Mouse (Mus musculus): ENCODE data around the gene 5031439G07Rik. TPM values are rescaled to one million over a fixed set of nuclear protein-coding genes. Genes with fewer than 3 reads are reported as not detected.

Gene 5031439G07Rik
- polyA plus RNA-seq, 1 experiment from 2014 or later, result 22.1 TPM

DNA sequence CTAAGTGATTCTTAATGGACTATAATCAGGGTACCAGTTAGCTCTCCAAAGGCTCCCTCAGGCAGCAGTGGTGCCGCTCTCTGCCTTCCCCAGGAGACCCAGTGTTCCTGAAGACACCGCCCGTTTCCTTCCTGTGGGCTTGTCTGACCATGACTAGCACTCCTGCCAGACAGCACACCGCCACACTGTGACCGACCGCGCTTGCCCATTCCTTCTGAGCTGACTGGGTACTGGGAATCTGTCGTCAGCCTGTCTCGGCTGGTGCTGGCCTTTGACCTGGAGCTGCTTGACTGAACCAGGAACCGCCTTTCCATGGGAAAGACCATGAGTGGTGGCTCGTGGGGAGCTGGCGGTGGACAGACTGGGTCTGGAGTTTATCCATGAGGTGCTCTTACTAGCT, 48.2 kb downstream of the 5031439G07Rik start:
- WGBS, result 84% methylated on average over 12 of the region's 12 CpGs
- no peak overlapping the region for H3K4me3 ChIP-seq
- ATAC-seq (replicated peaks), result no peak
- no peaks in the 10 kb centered on the region for H3K9me3 ChIP-seq
- H3K4me2 ChIP-seq (replicated peaks), result no peak overlapping the region
- H3K4me1 ChIP-seq, result no peaks in the 10 kb centered on the region
- H3K27ac ChIP-seq (replicated peaks), result no peak overlapping the region
- H3K27me3 ChIP-seq, result no peaks in the 10 kb centered on the region
- peaks cover 67% of the 10 kb centered on the region for H3K36me3 ChIP-seq
- H3K9ac ChIP-seq (replicated peaks), result no peak overlapping the region

- no peaks in the 10 kb centered on the region for H3K27me3 ChIP-seq
- H3K4me2 ChIP-seq (replicated peaks), result no peak overlapping the region
- H3K27ac ChIP-seq (replicated peaks), result no peak overlapping the region
- no peak for ATAC-seq (replicated peaks)
- H3K9ac ChIP-seq (replicated peaks), result no peak overlapping the region
- no peak overlapping the region for H3K4me3 ChIP-seq
- H3K4me1 ChIP-seq, result no peaks in the 10 kb centered on the region
- peaks cover 96% of the 10 kb centered on the region for H3K36me3 ChIP-seq
- H3K9me3 ChIP-seq, result no peaks in the 10 kb centered on the region
- WGBS, result 71% methylated on average over 16 of the region's 16 CpGs
Measured at GRCm38 (mm10) chr15:84934901-84935300, 53.5 kb downstream of the 5031439G07Rik start.

DNA sequence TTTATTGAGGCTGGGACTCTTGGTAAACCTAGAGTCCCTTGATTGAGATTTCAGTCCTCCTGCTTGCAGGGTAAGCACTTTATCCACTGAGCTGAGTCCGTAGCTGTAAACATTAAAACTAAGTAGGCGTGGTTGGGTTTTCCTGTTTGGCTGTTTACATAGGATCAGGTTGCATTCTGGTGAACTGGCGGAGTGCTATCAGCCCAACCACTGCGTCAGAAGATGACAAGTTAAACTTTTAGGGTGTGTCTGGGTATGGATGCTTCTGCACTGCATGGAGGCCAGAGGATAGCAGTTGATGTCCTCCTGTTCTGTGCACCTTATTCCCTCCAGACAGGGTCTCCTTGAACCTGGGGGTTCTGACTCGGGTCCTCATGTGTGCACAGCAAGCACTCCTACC, 56.0 kb downstream of the 5031439G07Rik start:
- Histone ChIP-seq H3K9me3 (no peaks in the 10 kb centered on the region), H3K9ac (replicated peaks) (no peak overlapping the region), H3K4me3 (no peak overlapping the region), H3K4me1 (no peaks in the 10 kb centered on the region), H3K4me2 (replicated peaks) (no peak overlapping the region), H3K27ac (replicated peaks) (no peak overlapping the region), H3K27me3 (no peaks in the 10 kb centered on the region), H3K36me3 (peaks cover 92% of the 10 kb centered on the region)
- WGBS, result 87% methylated on average over 5 of the region's 5 CpGs
- no peak for ATAC-seq (replicated peaks)

DNA sequence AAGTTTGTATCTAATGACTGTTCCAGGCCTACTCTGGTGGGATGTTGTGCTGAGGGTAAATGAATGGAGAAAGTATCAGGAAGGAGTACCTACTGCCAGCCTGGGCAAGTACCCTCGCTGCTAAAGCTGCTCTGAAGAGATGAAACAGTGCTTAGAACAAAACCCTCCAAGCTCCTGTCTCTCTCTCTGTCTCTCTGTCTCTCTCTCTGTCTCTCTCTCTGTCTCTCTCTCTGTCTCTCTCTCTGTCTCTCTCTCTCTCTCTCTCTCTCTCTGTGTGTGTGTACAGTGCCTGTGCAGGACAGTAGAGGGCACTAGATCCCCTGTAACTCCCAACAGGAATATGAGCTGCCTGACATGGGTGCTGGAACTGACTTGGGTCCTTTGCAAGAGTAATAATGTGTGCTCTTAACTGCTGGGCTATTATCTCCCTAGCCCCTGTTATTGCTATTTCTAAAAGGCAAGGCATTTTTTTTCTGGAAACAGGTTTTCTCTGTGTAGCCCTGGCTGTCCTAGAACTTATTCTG, 62.8 kb downstream of the 5031439G07Rik start:
- Histone ChIP-seq H3K27me3 (no peaks in the 10 kb centered on the region), H3K36me3 (peaks cover 29% of the 10 kb centered on the region), H3K9me3 (no peaks in the 10 kb centered on the region), H3K27ac (replicated peaks) (0 out of 2 replicates have a peak overlapping the region, but pooled peaks have one; percentile 23), H3K9ac (replicated peaks) (no peak overlapping the region; the same call in 1 of the 2 replicates), H3K4me2 (replicated peaks) (peak overlapping the region; percentile 69), H3K4me1 (peaks cover 37% of the 10 kb centered on the region), H3K4me3 (0 out of 2 replicates have a peak overlapping the region, but pooled peaks have one; percentile 94)
- 46% methylated on average over 1 of the region's 1 CpGs for WGBS
- no peak for ATAC-seq (replicated peaks)

GRCm38 (mm10) chr15:84924781-84925315, 63.5 kb downstream of the 5031439G07Rik start:
- 11% methylated on average over 9 of the region's 9 CpGs for WGBS
- H3K36me3 ChIP-seq, result peaks cover 24% of the 10 kb centered on the region
- peak overlapping the region; percentile 69 for H3K4me2 ChIP-seq (replicated peaks)
- no peak overlapping the region for H3K27ac ChIP-seq (replicated peaks)
- no peaks in the 10 kb centered on the region for H3K9me3 ChIP-seq
- H3K4me3 ChIP-seq, result peak overlapping the region; percentile 94
- H3K9ac ChIP-seq (replicated peaks), result peak overlapping the region; percentile 87
- no peak for ATAC-seq (replicated peaks)
- H3K27me3 ChIP-seq, result no peaks in the 10 kb centered on the region
- peaks cover 37% of the 10 kb centered on the region for H3K4me1 ChIP-seq

DNA sequence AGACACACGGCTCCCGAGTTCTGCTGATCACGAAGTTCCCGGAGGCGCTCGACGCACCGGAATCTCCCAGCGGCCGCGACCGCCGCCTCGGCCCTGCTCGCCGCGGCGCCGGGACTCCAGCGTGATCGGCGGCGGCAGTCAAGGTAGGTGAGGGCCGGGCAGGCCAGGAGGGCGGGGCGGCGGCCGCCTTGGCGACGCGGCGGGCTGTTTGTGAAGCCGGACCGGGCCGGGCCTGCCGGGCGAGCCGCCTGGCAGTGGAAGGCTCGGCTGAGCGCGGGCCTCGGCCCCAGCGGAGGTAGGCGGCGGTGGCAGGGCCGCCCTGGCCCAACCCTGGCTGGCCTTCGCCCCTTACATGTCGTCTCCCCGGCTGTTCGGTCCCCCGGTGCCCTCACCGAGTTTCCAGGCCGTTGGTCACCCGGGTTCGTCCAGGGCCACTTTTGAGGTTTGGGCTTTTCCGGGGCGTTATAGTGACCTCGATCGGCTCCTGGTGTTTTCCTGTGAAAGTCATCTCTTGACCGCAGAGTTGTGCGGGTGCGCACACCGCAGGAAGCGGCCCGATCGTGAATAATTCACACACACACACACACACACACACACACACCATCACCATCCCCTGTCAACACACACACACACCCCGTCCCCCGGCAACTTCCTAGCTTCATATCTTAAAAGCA, 64.7 kb downstream of the 5031439G07Rik start:
- WGBS, result under 1% methylated on average over 62 of the region's 68 CpGs
- Histone ChIP-seq H3K27ac (replicated peaks) (peak overlapping the region; percentile 96), H3K36me3 (peaks cover 12% of the 10 kb centered on the region), H3K27me3 (no peaks in the 10 kb centered on the region), H3K9me3 (no peaks in the 10 kb centered on the region), H3K4me3 (peak overlapping the region; percentile 94), H3K4me1 (peaks cover 37% of the 10 kb centered on the region), H3K9ac (replicated peaks) (peak overlapping the region; percentile 87), H3K4me2 (replicated peaks) (peak overlapping the region; percentile 69)
- ATAC-seq (replicated peaks), result peak; percentile 81

GRCm38 (mm10) chr15:84922884-84923507, 65.4 kb downstream of the 5031439G07Rik start, which contains the start of gene Nup50:
Gene Nup50, plus strand, starts transcription at chr15:84923411.
- Histone ChIP-seq H3K4me1 (peaks cover 37% of the 10 kb centered on the region), H3K4me2 (replicated peaks) (peak within 1 kb of the TSS; percentile 77), H3K27ac (replicated peaks) (peak within 1 kb of the TSS; percentile 96), H3K9me3 (no peaks in the 10 kb centered on the region), H3K36me3 (peaks cover 8% of the 10 kb centered on the region), H3K9ac (replicated peaks) (peak within 1 kb of the TSS; percentile 87), H3K27me3 (no peaks in the 10 kb centered on the region), H3K4me3 (peak within 1 kb of the TSS; percentile 94)
- ATAC-seq (replicated peaks), result peak; percentile 90
- under 1% methylated on average over 60 of the region's 60 CpGs for WGBS

GRCm38 (mm10) chr15:84919938-84920337, 68.4 kb downstream of the 5031439G07Rik start, which contains the start of gene Gm29666:
Gene Gm29666, minus strand, starts transcription at chr15:84920038.
- 96% methylated on average over 3 of the region's 3 CpGs for WGBS

DNA sequence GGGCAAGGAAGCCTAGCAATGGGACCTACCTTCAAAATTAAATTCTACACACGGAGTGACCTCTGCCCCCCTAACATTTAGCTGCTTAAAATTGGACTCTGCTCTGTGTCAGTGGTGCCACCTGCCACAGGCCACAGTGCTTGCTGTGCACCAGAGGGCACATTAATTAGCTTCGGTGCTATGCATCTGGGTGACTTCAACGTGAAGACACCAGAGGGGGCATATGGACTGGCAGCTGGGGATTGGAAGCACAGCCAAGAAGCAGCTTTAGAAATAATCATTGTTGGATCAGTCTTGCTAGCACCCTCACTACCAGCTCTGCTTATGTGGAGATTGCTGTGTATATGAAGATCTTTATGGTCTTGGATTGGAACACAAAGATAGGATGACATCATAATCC, 75.2 kb downstream of the 5031439G07Rik start:
- WGBS, result 70% methylated on average over 3 of the region's 3 CpGs
- no peaks in the 10 kb centered on the region for H3K27me3 ChIP-seq
- peak overlapping the region; percentile 15; the same call in 1 of the 2 replicates for H3K27ac ChIP-seq (replicated peaks)
- ATAC-seq (replicated peaks), result no peak
- H3K4me3 ChIP-seq, result no peak overlapping the region
- H3K4me2 ChIP-seq (replicated peaks), result no peak overlapping the region
- H3K36me3 ChIP-seq, result no peaks in the 10 kb centered on the region
- no peak overlapping the region for H3K9ac ChIP-seq (replicated peaks)
- H3K4me1 ChIP-seq, result no peaks in the 10 kb centered on the region
- H3K9me3 ChIP-seq, result no peaks in the 10 kb centered on the region

More at GRCm38 (mm10) chr15:84919938-84920337, 68.4 kb downstream of the 5031439G07Rik start, which contains the start of gene Gm29666:
- Histone ChIP-seq H3K36me3 (no peaks in the 10 kb centered on the region), H3K27ac (replicated peaks) (no peak within 1 kb of the TSS), H3K4me3 (no peak within 1 kb of the TSS), H3K27me3 (no peaks in the 10 kb centered on the region), H3K9ac (replicated peaks) (no peak within 1 kb of the TSS), H3K9me3 (no peaks in the 10 kb centered on the region), H3K4me1 (peaks cover 24% of the 10 kb centered on the region), H3K4me2 (replicated peaks) (no peak within 1 kb of the TSS)
- ATAC-seq (replicated peaks), result no peak

DNA sequence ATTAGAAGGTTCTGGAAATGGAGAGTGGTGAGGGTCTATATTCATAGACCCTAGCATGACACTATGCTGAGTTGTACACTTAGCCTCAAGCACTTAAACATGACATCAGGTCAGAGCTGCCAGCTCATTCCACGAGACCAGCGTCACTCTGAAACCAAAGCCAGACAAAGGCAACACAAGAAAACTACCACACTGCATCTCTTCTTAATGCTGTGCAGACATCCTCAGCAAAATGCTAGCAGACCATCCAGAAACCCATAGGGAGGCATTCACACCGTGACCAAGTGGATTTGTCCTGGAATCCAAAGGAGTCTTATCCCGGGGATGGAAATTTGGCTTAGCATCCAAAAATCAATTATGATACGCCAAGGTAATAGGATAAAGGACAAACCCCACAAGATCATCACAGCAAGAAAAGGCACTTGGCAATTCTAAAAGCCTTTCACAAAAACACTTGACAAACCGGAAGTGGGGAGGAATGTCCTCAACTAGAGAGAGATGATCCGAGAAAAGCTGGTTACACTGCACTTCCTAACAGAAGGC, 84.4 kb downstream of the 5031439G07Rik start:
- ATAC-seq (replicated peaks), result no peak
- no peak overlapping the region for H3K27ac ChIP-seq (replicated peaks)
- no peak overlapping the region for H3K4me2 ChIP-seq (replicated peaks)
- peaks cover 1% of the 10 kb centered on the region for H3K4me1 ChIP-seq
- H3K27me3 ChIP-seq, result no peaks in the 10 kb centered on the region
- WGBS, result 79% methylated on average over 7 of the region's 7 CpGs
- no peaks in the 10 kb centered on the region for H3K36me3 ChIP-seq
- no peaks in the 10 kb centered on the region for H3K9me3 ChIP-seq
- no peak overlapping the region for H3K4me3 ChIP-seq
- H3K9ac ChIP-seq (replicated peaks), result no peak overlapping the region

- no peaks in the 10 kb centered on the region for H3K27me3 ChIP-seq
Measured at GRCm38 (mm10) chr15:84898077-84898476, 90.3 kb downstream of the 5031439G07Rik start.

DNA sequence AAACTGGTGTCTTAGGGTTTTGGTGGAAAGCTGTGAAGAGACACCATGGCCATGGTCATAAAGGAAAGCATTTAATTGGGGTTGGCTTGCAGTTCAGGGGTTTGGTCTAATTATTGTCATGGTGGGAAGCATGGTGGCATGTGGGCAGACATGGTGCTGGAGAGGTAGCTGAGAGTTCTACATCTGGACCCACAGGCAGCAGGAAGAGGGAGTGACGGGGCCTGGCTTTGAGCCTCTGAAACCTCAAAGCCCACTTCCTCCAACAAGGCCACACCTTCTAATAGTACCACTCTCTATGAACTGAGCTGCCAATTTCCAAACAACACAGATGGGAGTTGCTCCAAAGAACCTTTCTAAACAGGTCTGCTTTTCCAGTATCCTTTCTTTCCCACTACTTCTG, 91.7 kb downstream of the 5031439G07Rik start:
- Histone ChIP-seq H3K4me2 (replicated peaks) (no peak overlapping the region), H3K4me1 (peaks cover 14% of the 10 kb centered on the region), H3K9me3 (no peaks in the 10 kb centered on the region), H3K4me3 (no peak overlapping the region), H3K27me3 (no peaks in the 10 kb centered on the region), H3K36me3 (no peaks in the 10 kb centered on the region), H3K9ac (replicated peaks) (no peak overlapping the region), H3K27ac (replicated peaks) (no peak overlapping the region)
- no peak for ATAC-seq (replicated peaks)
- WGBS, result 94% methylated on average over 1 of the region's 1 CpGs

More at GRCm38 (mm10) chr15:84898077-84898476, 90.3 kb downstream of the 5031439G07Rik start:
- Histone ChIP-seq H3K4me3 (no peak overlapping the region), H3K27ac (replicated peaks) (peak overlapping the region; percentile 41), H3K36me3 (no peaks in the 10 kb centered on the region), H3K9me3 (no peaks in the 10 kb centered on the region), H3K4me2 (replicated peaks) (peak overlapping the region; percentile 24), H3K9ac (replicated peaks) (0 out of 2 replicates have a peak overlapping the region, but pooled peaks have one; percentile 3), H3K4me1 (peaks cover 14% of the 10 kb centered on the region)
- 10% methylated on average over 7 of the region's 7 CpGs for WGBS
- peak; percentile 82 for ATAC-seq (replicated peaks)

Data from forebrain, embryonic 15.5 days (tissue).